In genomic region chr9:54700174-54700475, GRCm38 (mm10) we compare ENCODE assay signal across 8 mouse cellular contexts. TPM values are rescaled to one million over a fixed set of nuclear protein-coding genes. Genes with fewer than 3 reads are reported as not detected.
DNase-seq lines count a peak whose midpoint lies in the region; ATAC-seq and TF ChIP-seq lines count a peak whose summit lies in the region.

No protein-coding gene starts in this region.

- ATAC-seq in kidney, embryonic 15.5 days (replicated peaks; ENCODE audit: low FRiP score): no peak
- ATAC-seq in lung, embryonic 14.5 days (ENCODE audit: insufficient read depth): no peak

- peaks cover 15% of the 10 kb centered on the region for H3K4me1 ChIP-seq in kidney, embryonic 15.5 days
- peaks cover 13% of the 10 kb centered on the region; the same call in 1 of the 2 replicates for H3K4me1 ChIP-seq in brown adipose tissue, adult 24 weeks (ENCODE audit: control insufficient read depth, insufficient read depth, insufficient read length, low read length)
- H3K4me1 ChIP-seq in lung, embryonic 14.5 days (ENCODE audit: insufficient read depth): peaks cover 11% of the 10 kb centered on the region; the same call in 1 of the 2 replicates

- 13% methylated on average over 9 of the region's 9 CpGs for WGBS in kidney, embryonic 15.5 days
- WGBS in lung, embryonic 14.5 days: 15% methylated on average over 9 of the region's 9 CpGs

- peak overlapping the region; percentile 68 for H3K9ac ChIP-seq in kidney, embryonic 15.5 days
- peak overlapping the region; percentile 75 for H3K9ac ChIP-seq in lung, embryonic 14.5 days

- H3K27me3 ChIP-seq in kidney, embryonic 15.5 days: peaks cover 35% of the 10 kb centered on the region
- H3K27me3 ChIP-seq in lung, embryonic 14.5 days (ENCODE audit: insufficient read depth, low read length): peaks cover 16% of the 10 kb centered on the region

- H3K9me3 ChIP-seq in kidney, embryonic 15.5 days (replicated peaks): no peaks in the 10 kb centered on the region
- no peaks in the 10 kb centered on the region for H3K9me3 ChIP-seq in lung, embryonic 14.5 days (ENCODE audit: low read depth, low read length)

- no peak for TF ChIP-seq CTCF in lung, embryonic 14.5 days (IDR thresholded peaks at IDR 0.05; ENCODE audit: low read depth)

- DNase-seq in kidney, adult 18-20 months: no peak
- DNase-seq in heart, postnatal 36 days: peak; percentile 40 to 66
- DNase-seq in lung, embryonic 14.5 days: no peak
- no peak for DNase-seq in ovary, postnatal 14 days (ENCODE audit: low spot score)
- no peak for DNase-seq in urinary bladder, postnatal 10 days (ENCODE audit: low spot score)
- DNase-seq in layer of hippocampus, adult 9-10 months (ENCODE audit: low spot score): no peak

- intact Hi-C loops in heart, postnatal 36 days (cut with DNase I): loop anchor here (2.0 kb wide), 1 partner anchor 33 kb away; no protein-coding TSS in a partner anchor

- peak overlapping the region; percentile 96 for H3K4me2 ChIP-seq in kidney, embryonic 15.5 days
- H3K4me2 ChIP-seq in lung, embryonic 14.5 days: peak overlapping the region; percentile 93

- peak overlapping the region; percentile 73 for H3K4me3 ChIP-seq in kidney, embryonic 15.5 days (replicated peaks)
- peak overlapping the region; percentile 85 for H3K4me3 ChIP-seq in brown adipose tissue, adult 24 weeks (ENCODE audit: insufficient read depth, low read depth, low read length)
- peak overlapping the region; percentile 71 for H3K4me3 ChIP-seq in lung, embryonic 14.5 days (ENCODE audit: low read depth, low read length)

- H3K36me3 ChIP-seq in kidney, embryonic 15.5 days: no peaks in the 10 kb centered on the region
- H3K36me3 ChIP-seq in lung, embryonic 14.5 days (ENCODE audit: insufficient read depth): no peaks in the 10 kb centered on the region

- H3K27ac ChIP-seq in kidney, embryonic 15.5 days: no peak overlapping the region
- peak overlapping the region; percentile 55 for H3K27ac ChIP-seq in brown adipose tissue, adult 24 weeks (replicated peaks; ENCODE audit: low read depth, low read length)
- H3K27ac ChIP-seq in lung, embryonic 14.5 days (ENCODE audit: low read depth): no peak overlapping the region

RNA-seq across cellular contexts. Expression of gene Dnaja4, which starts 1.5 kb away (rescaled TPM):
- 3.6 and 4.4 TPM in 2 replicates for polyA plus RNA-seq in kidney, embryonic 15.5 days (2015; fragmentation: Nextera tagmentation; extraction: Ambion mirVana)
- polyA plus RNA-seq in brown adipose tissue, adult 24 weeks (2012; ENCODE audit: insufficient read depth, insufficient read length, missing spikeins): 11.9 and 22.4 TPM in 2 replicates
- total RNA-seq in heart, postnatal 36 days (2021): 10 to 100 TPM; 71.4 to 80.4 TPM
- 6.1 and 6.3 TPM in 2 replicates for polyA plus RNA-seq in lung, embryonic 14.5 days (2014; fragmentation: Nextera tagmentation; extraction: Ambion mirVana)

RNA-seq across cellular contexts. Expression of gene Wdr61, which starts 34.2 kb away (rescaled TPM):
- 151 and 160 TPM in 2 replicates for polyA plus RNA-seq in kidney, embryonic 15.5 days (2015; fragmentation: Nextera tagmentation; extraction: Ambion mirVana)
- 56.9 and 70.4 TPM in 2 replicates for polyA plus RNA-seq in brown adipose tissue, adult 24 weeks (2012; ENCODE audit: insufficient read depth, insufficient read length, missing spikeins)
- 10 to 100 TPM; 28.2 to 31.7 TPM for total RNA-seq in heart, postnatal 36 days (2021)
- 148 and 156 TPM in 2 replicates for polyA plus RNA-seq in lung, embryonic 14.5 days (2014; fragmentation: Nextera tagmentation; extraction: Ambion mirVana)

RNA-seq across cellular contexts. Expression of gene Acsbg1, which starts 38.5 kb away (rescaled TPM):
- 2.1 and 4.6 TPM in 2 replicates for polyA plus RNA-seq in kidney, embryonic 15.5 days (2015; fragmentation: Nextera tagmentation; extraction: Ambion mirVana)
- polyA plus RNA-seq in brown adipose tissue, adult 24 weeks (2012; ENCODE audit: insufficient read depth, insufficient read length, missing spikeins): 0.38 and 1.3 TPM in 2 replicates
- under 1 TPM; 0.19 to 0.72 TPM for total RNA-seq in heart, postnatal 36 days (2021)
- polyA plus RNA-seq in lung, embryonic 14.5 days (2014; fragmentation: Nextera tagmentation; extraction: Ambion mirVana): 0.31 and 0.32 TPM in 2 replicates

Comparison
In these comparisons a context has a peak if more than half of its experiments do, and no peak if none do; other contexts are left out.
1. DNase-seq: peak in heart, postnatal 36 days (2 of 2); none in kidney, adult 18-20 months (single experiment), lung, embryonic 14.5 days (single experiment), ovary, postnatal 14 days (single experiment), urinary bladder, postnatal 10 days (single experiment) and layer of hippocampus, adult 9-10 months (single experiment).
2. Peak in every context shown above with its lines, with median percentiles within 50 percentile points of each other: H3K4me3 ChIP-seq.